Mouse (Mus musculus): ENCODE data around the gene Sprr2b. TPM values are rescaled to one million over a fixed set of nuclear protein-coding genes. Genes with fewer than 3 reads are reported as not detected.
"Not testable (repeated sequence)": the region's sequence is repeated elsewhere in the genome, so short reads cannot be mapped to it uniquely, and the experiment has no call there.

The Sprr2b gene
- not detected for total RNA-seq (2018; cell fraction: chromatin; rRNA removed)
- total RNA-seq (2018; cell fraction: cytosol; rRNA removed), result not detected
- not detected for total RNA-seq (2018; cell fraction: nucleus; rRNA removed)
- not detected in 3 replicates for polyA plus RNA-seq (2018)

DNA sequence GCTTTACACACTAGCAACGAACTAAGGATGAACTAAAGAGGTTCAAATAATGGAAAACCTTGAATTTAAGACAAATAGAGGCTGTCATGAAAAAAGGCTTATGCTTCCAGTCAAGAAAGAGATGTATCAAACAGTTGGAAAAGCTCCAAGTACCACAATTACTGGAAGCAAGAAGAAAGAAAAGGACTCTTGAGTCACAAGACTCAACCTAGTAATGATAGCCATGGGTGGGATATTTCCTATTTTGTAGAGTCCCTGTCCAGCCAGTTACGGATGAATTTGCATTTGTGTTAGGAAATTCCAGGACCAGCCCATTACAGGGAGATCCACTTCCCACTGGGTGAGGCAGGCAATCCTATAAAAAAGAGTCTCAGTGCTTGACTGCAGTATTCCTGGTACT, at the start of gene Sprr2b:
Gene Sprr2b, plus strand, starts transcription at position 301 of the 400 bp plus-strand sequence.
- H3K36me3 ChIP-seq (ENCODE audit: inconsistent target), result no peaks in the 10 kb centered on the region
- H3K27ac ChIP-seq, result no peak within 1 kb of the TSS
- no peak within 1 kb of the TSS for H3K4me3 ChIP-seq (ENCODE audit: inconsistent target)
- WGBS (ENCODE audit: missing documents), result 81% methylated on average over 2 of the region's 2 CpGs
- H3K79me2 ChIP-seq (ENCODE audit: inconsistent target), result no peaks in the 10 kb centered on the region

DNA sequence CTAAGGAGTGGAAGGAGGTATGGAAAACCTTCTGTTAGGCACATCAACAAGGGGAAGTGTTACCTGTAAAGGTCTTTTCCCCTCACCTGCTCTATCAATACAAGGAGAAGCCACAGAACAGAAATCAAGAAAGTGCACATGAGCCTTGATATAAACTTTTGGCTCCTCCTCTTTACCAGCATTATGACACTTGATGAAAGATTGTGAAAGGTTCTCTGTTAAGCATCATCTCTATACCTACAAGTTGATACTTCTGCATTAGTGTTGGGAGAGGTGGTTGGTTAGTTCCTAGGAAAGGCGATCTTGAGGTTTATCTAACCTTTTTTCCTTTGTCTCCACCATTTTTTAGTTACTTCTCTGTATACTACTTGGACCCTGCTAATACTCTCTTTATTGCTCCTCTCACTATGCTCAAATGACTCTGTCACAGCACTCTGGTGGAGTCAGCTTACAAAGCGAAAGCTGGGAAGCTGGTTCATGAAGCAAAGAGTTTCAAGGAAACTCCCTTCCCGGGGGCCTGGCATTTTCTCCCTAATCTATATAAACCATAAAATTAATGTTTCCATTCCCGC, 44.9 kb upstream of the Sprr2b start:
- H3K27ac ChIP-seq; H3K4me3 ChIP-seq (ENCODE audit: inconsistent target); H3K36me3 ChIP-seq (ENCODE audit: inconsistent target); H3K79me2 ChIP-seq (ENCODE audit: inconsistent target): not testable (repeated sequence)
- no CpG with 5 or more reads among the region's 4 CpGs for WGBS (ENCODE audit: missing documents)

DNA sequence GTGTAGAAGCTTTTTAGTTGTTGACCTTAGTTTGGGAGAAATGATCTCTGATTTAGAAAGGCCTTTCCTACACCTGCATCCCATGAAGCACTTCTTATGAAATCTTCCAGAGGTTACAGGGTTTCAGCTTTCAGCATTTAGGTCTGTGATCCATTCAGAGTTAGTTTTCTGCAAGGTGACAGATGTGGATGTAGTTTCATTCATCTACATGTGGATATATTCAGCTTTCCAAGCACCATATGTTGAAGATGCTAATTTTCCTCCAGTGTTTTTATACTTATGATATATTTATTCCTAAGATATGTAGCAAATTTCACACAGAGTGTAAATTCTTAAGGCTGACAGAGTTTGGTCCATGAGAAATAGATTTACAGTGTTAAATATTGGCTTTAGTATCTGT, 42.9 kb upstream of the Sprr2b start:
- not testable (repeated sequence) for H3K36me3 ChIP-seq (ENCODE audit: inconsistent target); H3K27ac ChIP-seq; H3K4me3 ChIP-seq (ENCODE audit: inconsistent target); H3K79me2 ChIP-seq (ENCODE audit: inconsistent target)

DNA sequence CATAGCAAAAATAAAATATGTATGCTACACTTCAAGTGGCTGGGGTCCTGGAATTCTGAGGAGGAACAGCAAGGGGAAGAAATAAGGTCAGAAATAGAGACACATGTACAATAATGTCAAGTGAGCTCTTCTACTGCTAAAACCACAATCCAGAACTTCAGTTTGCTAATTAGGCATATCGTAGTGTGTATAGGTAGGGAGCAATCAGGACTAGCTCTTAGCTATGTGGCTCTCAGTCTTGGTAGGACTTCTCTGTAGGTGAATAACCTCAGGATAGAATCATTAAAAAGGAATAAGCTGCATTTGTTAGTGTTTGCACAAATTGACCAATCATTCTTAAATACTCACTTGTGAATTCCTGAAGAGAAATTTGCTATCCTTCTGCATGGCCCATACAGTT, 42.4 kb upstream of the Sprr2b start:
- H3K4me3 ChIP-seq (ENCODE audit: inconsistent target); H3K27ac ChIP-seq; H3K79me2 ChIP-seq (ENCODE audit: inconsistent target); H3K36me3 ChIP-seq (ENCODE audit: inconsistent target): not testable (repeated sequence)
- no CpG with 5 or more reads among the region's 1 CpGs for WGBS (ENCODE audit: missing documents)

DNA sequence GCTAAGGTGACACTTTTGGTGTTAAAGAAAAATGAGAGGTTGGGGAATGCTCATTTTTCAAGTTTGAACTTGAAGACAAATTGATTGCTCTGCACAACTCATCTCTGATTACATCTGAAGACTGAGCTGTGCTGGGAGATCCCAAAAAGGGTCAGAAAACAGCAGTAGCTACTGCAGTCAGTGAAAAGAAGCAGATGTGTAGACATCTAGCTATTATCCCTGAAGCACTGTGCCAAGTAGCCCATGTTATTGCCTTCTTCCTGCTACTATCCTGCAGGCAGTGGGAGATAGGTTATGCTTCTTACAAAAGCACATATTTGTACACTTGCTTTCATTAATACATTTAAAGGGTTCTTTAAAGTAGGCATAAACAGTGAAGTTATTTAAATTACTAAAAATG, 36.8 kb upstream of the Sprr2b start:
- not testable (repeated sequence) for H3K79me2 ChIP-seq (ENCODE audit: inconsistent target); H3K4me3 ChIP-seq (ENCODE audit: inconsistent target); H3K36me3 ChIP-seq (ENCODE audit: inconsistent target); H3K27ac ChIP-seq

DNA sequence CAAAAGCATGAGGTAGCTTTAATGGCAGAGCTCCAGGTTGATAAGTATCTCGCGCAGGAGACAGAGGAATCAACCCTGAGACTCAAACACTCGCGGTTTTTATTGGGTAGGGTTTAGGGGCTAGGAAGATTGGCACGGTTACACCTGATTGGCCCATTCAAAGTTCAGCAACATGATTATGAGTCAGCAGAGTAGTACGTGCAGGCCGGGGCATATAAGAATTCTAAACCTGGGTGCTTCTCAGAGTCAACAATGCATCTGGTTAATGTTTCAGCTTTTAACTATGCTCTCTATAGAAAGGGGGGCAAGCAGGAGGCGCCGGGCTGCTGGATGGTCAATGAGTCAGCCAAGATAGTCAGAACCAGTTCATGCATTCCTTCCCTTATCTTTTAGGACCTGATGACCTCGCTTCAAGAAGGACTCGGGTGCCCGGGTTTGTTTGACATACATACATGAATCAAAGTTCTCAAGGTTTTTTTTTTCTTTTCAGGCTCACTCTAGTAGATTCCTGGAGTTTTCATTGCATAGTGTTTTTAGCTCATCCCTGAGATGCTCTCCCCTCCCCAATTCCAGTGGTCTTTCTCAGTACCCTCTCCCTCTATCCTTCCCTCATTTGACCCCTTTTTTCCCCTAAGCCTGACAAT, 35.3 kb upstream of the Sprr2b start:
- H3K27ac ChIP-seq; H3K79me2 ChIP-seq (ENCODE audit: inconsistent target); H3K36me3 ChIP-seq (ENCODE audit: inconsistent target); H3K4me3 ChIP-seq (ENCODE audit: inconsistent target): not testable (repeated sequence)
- 76% methylated on average over 3 of the region's 12 CpGs for WGBS (ENCODE audit: missing documents)

DNA sequence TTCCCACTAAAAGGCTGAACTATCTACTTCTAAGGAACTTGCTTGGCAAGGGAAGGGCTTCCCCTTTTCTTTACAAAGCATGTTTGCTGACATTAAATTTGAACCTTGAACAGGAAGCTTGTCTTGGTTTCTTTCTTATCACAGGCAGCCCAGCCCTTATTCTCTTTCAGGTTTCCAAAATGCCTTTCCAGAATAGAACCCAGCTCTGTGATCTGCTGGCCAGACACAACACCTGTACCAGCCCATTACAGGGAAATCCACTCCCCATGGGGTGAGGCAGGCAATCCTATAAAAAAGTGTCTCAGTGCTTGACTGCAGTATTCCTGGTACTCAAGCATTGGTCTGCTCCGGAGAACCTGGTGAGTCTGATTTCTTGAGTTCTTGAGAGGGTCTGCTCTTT, 31.3 kb upstream of the Sprr2b start, which contains the start of gene Sprr2a3:
Gene Sprr2a3, plus strand, starts transcription at position 317 of the 400 bp plus-strand sequence.
- not testable (repeated sequence) for H3K4me3 ChIP-seq (ENCODE audit: inconsistent target); H3K79me2 ChIP-seq (ENCODE audit: inconsistent target); H3K36me3 ChIP-seq (ENCODE audit: inconsistent target); H3K27ac ChIP-seq
- 100% methylated on average over 1 of the region's 1 CpGs for WGBS (ENCODE audit: missing documents)

DNA sequence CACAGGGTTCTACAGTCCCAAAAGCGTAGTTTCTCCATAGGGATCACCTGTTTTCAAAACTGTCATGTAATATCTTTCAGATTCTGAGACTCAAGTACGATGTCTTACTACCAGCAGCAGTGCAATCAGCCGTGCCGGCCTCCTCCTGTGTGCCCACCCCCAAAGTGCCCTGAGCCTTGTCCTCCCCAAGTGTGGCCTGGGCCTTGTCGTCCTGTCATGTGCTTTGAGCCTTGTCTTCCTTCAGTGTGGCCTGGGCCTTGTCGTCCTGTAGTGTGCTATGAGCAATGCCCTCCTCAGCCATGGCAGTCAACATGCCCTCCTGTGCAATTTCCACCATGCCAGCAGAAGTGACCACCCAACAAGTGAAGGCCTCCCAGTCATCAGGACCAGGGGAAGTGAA, 27.9 kb upstream of the Sprr2b start:
- H3K4me3 ChIP-seq (ENCODE audit: inconsistent target); H3K79me2 ChIP-seq (ENCODE audit: inconsistent target); H3K36me3 ChIP-seq (ENCODE audit: inconsistent target); H3K27ac ChIP-seq: not testable (repeated sequence)
- WGBS (ENCODE audit: missing documents), result 95% methylated on average over 4 of the region's 6 CpGs

DNA sequence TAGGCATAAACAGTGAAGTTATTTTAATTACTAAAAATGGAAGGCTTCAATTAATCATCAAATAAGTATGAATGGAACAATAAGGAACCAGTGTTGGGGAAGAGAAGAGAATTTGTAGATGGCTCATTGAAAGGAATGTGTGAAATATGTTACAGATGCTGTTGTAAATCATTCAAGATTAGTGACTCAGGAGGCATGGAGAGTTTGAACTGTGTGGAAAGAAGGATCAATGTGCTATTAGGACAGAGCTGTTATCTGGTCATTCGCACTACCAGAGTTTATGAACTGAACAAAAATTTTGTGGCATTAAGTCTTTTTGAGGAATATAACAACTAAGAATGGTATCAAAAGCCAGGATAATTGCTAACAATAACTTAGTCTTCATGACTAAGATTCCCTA, 9.0 kb upstream of the Sprr2b start:
- H3K4me3 ChIP-seq (ENCODE audit: inconsistent target), result no peak overlapping the region
- no peaks in the 10 kb centered on the region for H3K36me3 ChIP-seq (ENCODE audit: inconsistent target)
- H3K79me2 ChIP-seq (ENCODE audit: inconsistent target), result no peaks in the 10 kb centered on the region
- WGBS (ENCODE audit: missing documents), result 88% methylated on average over 1 of the region's 1 CpGs
- H3K27ac ChIP-seq, result no peak overlapping the region

DNA sequence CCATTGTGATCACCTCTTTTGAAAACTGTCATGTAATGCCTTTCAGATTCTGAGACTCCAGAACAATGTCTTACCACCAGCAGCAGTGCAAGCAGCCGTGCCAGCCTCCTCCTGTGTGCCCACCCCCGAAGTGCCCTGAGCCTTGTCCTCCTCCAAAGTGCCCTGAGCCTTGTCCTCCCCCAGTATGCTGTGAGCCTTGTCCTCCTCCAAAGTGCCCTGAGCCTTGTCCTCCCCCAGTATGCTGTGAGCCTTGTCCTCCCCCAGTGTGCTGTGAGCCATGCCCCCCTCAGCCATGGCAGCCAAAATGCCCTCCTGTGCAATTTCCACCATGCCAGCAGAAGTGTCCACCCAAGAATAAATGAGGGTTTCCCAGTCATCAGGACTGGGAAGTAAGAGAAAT, 964 bp downstream of the Sprr2b start:
- Histone ChIP-seq H3K27ac (no peak overlapping the region), H3K4me3 (ENCODE audit: inconsistent target) (no peak overlapping the region), H3K79me2 (ENCODE audit: inconsistent target) (no peaks in the 10 kb centered on the region), H3K36me3 (ENCODE audit: inconsistent target) (no peaks in the 10 kb centered on the region)
- WGBS (ENCODE audit: missing documents), result 82% methylated on average over 2 of the region's 2 CpGs

DNA sequence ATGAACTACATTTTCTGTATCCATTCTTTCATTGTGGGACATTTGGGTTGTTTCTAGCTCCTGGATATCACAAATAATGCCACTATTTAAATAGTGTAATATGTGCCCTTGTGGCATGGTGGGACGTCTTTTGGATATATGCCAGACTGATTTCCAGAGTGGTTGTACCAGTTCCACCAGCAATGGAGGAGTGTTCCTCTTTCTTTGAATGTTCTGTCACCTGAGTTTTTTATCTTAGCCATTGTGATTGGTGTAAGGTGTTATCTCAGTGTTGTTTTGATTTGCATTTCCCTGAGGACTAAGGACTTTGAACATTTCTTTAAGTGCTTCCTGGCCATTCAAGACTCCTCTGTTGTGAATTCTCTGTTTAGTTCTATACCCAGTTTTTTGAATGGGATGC, 19.9 kb downstream of the Sprr2b start:
- H3K36me3 ChIP-seq (ENCODE audit: inconsistent target), result no peaks in the 10 kb centered on the region
- H3K79me2 ChIP-seq (ENCODE audit: inconsistent target), result no peaks in the 10 kb centered on the region
- no peak overlapping the region for H3K27ac ChIP-seq
- no peak overlapping the region for H3K4me3 ChIP-seq (ENCODE audit: inconsistent target)
- 91% methylated on average over 1 of the region's 1 CpGs for WGBS (ENCODE audit: missing documents)

DNA sequence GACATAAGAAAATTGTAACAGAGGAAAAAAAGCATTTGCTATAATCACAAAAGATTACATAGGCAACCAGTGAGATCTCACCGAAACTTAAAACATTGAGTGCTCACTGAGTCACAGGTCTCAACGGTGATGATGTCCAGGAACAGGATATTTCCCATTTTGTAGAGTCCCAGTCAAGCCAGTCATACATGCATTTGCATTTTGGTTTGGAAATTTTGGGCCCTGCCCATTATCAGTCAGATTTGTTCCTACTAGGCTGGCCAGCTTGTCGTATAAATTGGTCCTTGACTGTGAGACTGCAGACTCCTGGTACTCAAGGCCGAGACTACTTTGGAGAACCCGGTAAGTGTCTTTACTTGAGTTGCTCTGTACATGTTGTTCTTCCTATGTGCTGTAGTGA, 22.4 kb downstream of the Sprr2b start, which contains the start of gene Sprr2d:
Gene Sprr2d, plus strand, starts transcription at position 301 of the 400 bp plus-strand sequence.
- WGBS (ENCODE audit: missing documents), result 93% methylated on average over 5 of the region's 5 CpGs
- Histone ChIP-seq H3K4me3 (ENCODE audit: inconsistent target) (no peak within 1 kb of the TSS), H3K36me3 (ENCODE audit: inconsistent target) (no peaks in the 10 kb centered on the region), H3K79me2 (ENCODE audit: inconsistent target) (no peaks in the 10 kb centered on the region), H3K27ac (no peak within 1 kb of the TSS)

DNA sequence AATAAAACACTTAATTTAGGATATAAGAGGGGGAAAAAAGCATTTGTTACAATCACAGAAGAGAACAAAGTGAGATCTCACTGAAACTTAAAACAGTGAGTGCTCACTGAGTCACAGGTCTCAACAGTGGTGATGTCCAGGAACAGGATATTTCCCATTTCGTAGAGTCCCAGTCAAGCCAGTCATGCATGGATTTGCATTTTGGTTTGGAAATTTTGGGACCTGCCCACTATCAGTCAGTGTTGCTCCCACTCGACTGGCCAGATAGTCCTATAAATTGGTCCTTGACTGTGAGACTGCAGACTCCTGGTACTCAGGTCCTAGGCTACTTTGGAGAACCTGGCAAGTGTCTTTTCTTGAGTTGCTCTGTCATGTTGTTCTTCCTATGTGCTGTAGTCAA, 35.4 kb downstream of the Sprr2b start, which contains the start of gene Sprr2e:
Gene Sprr2e, plus strand, starts transcription at position 301 of the 400 bp plus-strand sequence.
- WGBS (ENCODE audit: missing documents), result 80% methylated on average over 2 of the region's 2 CpGs

DNA sequence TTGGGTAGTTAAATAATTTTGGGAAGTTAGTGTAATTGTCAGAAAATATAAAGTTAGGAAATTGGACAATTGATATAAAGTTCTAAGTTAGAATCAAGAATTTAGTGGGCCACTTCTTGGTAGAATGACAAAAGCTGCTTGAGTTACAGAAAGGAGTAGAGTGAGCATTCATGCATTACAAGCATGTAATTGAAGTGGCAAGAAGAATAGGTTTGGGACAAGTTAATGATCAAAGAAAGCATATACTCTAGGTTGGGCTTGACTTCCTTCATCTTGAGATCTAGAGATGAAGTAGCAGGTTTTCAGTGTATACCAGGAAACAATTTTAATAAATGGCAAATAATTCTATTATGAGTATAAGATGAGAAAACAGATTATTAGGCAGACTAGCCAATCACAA, 45.2 kb downstream of the Sprr2b start:
- H3K79me2 ChIP-seq (ENCODE audit: inconsistent target), result no peaks in the 10 kb centered on the region
- no peaks in the 10 kb centered on the region for H3K36me3 ChIP-seq (ENCODE audit: inconsistent target)
- no peak overlapping the region for H3K4me3 ChIP-seq (ENCODE audit: inconsistent target)
- no peak overlapping the region for H3K27ac ChIP-seq

More for the DNA sequence above, 35.4 kb downstream of the Sprr2b start, which contains the start of gene Sprr2e:
- Histone ChIP-seq H3K79me2 (ENCODE audit: inconsistent target) (no peaks in the 10 kb centered on the region), H3K27ac (no peak within 1 kb of the TSS), H3K4me3 (ENCODE audit: inconsistent target) (no peak within 1 kb of the TSS), H3K36me3 (ENCODE audit: inconsistent target) (no peaks in the 10 kb centered on the region)

DNA sequence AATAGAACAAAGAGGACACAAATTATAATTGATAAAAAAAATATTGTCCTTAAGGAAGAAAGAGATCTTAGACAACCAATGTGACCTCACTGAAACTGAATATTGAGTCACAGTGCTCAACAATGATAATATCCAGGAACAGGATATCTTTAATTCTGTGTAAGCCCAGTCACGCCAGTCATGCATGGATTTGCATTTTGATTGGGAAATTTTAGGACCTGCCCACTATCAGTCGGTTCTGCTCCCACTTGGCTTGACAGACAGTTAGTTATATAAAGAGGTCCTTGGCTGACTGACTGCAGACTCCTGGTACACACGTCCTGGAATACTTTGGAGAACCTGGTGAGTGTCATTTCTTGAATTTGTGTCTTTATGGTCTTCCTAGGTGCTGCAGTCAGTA, 48.5 kb downstream of the Sprr2b start, which contains the start of gene Sprr2f:
Gene Sprr2f, plus strand, starts transcription at position 301 of the 400 bp plus-strand sequence.
- no peaks in the 10 kb centered on the region for H3K79me2 ChIP-seq (ENCODE audit: inconsistent target)
- H3K4me3 ChIP-seq (ENCODE audit: inconsistent target), result no peak within 1 kb of the TSS
- 81% methylated on average over 3 of the region's 3 CpGs for WGBS (ENCODE audit: missing documents)
- no peaks in the 10 kb centered on the region for H3K36me3 ChIP-seq (ENCODE audit: inconsistent target)
- H3K27ac ChIP-seq, result no peak within 1 kb of the TSS

All from macrophage (primary cell).